Mouse (Mus musculus) embryonic fibroblast, embryonic 13.5 days (primary cell): ENCODE results near the gene Vmac. TPM values are rescaled to one million over a fixed set of nuclear protein-coding genes. Genes with fewer than 3 reads are reported as not detected.

Experiments
- H3K27ac ChIP-seq: 2 replicates; pipeline ENCODE4 v1.5.1; 2012; ENCODE audit warnings: low read length, control low read depth, inconsistent platforms; ENCODE audit not compliant: insufficient read depth
- H3K4me1 ChIP-seq: 2 replicates; pipeline ENCODE4 v1.6.1; 2011; ENCODE audit warnings: low read length; ENCODE audit not compliant: control insufficient read depth, insufficient read depth
- H3K4me3 ChIP-seq: 2 replicates; pipeline ENCODE4 v1.5.1; 2011; ENCODE audit warnings: mild to moderate bottlenecking, control low read depth, low read length; ENCODE audit not compliant: insufficient read depth
- CTCF ChIP-seq: IDR thresholded peaks from 2 replicates; pipeline ENCODE4 v1.5.1; 2011; ENCODE audit warnings: mild to moderate bottlenecking, control low read depth, low read length, moderate library complexity, borderline replicate concordance; ENCODE audit not compliant: insufficient read depth
- POLR2A ChIP-seq: IDR thresholded peaks from 2 replicates; pipeline ENCODE4 v1.6.1; 2011; ENCODE audit warnings: low read depth, mild to moderate bottlenecking, control low read depth, low read length, moderate library complexity
- polyA plus RNA-seq: library from polyadenylated mRNA; stranded (reverse); fragments of >200 nt; gene quantifications from 2 replicates; pipeline ENCODE4 v1.2.4, GENCODE M21; 2011; ENCODE audit warnings: low read depth; ENCODE audit not compliant: missing spikeins, insufficient read length

Vmac gene
- polyA plus RNA-seq, 1 experiment = 15.1 TPM

GRCm38 (mm10) chr17:56740118-56740787, 22.4 kb upstream of the Vmac start:
- no peak for TF ChIP-seq CTCF
- TF ChIP-seq POLR2A = no peak
- no peak overlapping the region for H3K27ac ChIP-seq
- H3K4me1 ChIP-seq = no peaks in the 10 kb centered on the region
- H3K4me3 ChIP-seq = no peak overlapping the region

- H3K4me1 ChIP-seq = no peaks in the 10 kb centered on the region
- H3K4me3 ChIP-seq = no peak overlapping the region
- H3K27ac ChIP-seq = no peak overlapping the region
- TF ChIP-seq POLR2A (no peak), CTCF (no peak)
Observed at GRCm38 (mm10) chr17:56738221-56738620, 20.4 kb upstream of the Vmac start.

GRCm38 (mm10) chr17:56736534-56736933, 18.7 kb upstream of the Vmac start:
- Histone ChIP-seq H3K4me3 (no peak overlapping the region), H3K27ac (no peak overlapping the region), H3K4me1 (no peaks in the 10 kb centered on the region)
- TF ChIP-seq CTCF (no peak), POLR2A (no peak)

GRCm38 (mm10) chr17:56729656-56730055, 11.8 kb upstream of the Vmac start:
- H3K4me1 ChIP-seq = no peaks in the 10 kb centered on the region
- H3K4me3 ChIP-seq = no peak overlapping the region
- TF ChIP-seq POLR2A = no peak
- no peak for TF ChIP-seq CTCF
- no peak overlapping the region for H3K27ac ChIP-seq

GRCm38 (mm10) chr17:56729151-56729550, 11.3 kb upstream of the Vmac start:
- Histone ChIP-seq H3K4me3 (no peak overlapping the region), H3K27ac (no peak overlapping the region), H3K4me1 (no peaks in the 10 kb centered on the region)
- no peak for TF ChIP-seq CTCF
- no peak for TF ChIP-seq POLR2A

- H3K4me1 ChIP-seq = no peaks in the 10 kb centered on the region
- H3K27ac ChIP-seq = no peak overlapping the region
- no peak for TF ChIP-seq POLR2A
- TF ChIP-seq CTCF = no peak
- no peak overlapping the region for H3K4me3 ChIP-seq
Observed at GRCm38 (mm10) chr17:56728117-56728516, 10.3 kb upstream of the Vmac start.

GRCm38 (mm10) chr17:56727659-56728058, 9.8 kb upstream of the Vmac start:
- Histone ChIP-seq H3K4me3 (no peak overlapping the region), H3K4me1 (no peaks in the 10 kb centered on the region), H3K27ac (no peak overlapping the region)
- TF ChIP-seq CTCF (no peak), POLR2A (no peak)

GRCm38 (mm10) chr17:56727029-56727649, 9.3 kb upstream of the Vmac start:
- H3K4me3 ChIP-seq = no peak overlapping the region
- H3K4me1 ChIP-seq = no peaks in the 10 kb centered on the region
- TF ChIP-seq POLR2A (no peak), CTCF (no peak)
- H3K27ac ChIP-seq = no peak overlapping the region

GRCm38 (mm10) chr17:56723419-56724161, 5.8 kb upstream of the Vmac start:
- Histone ChIP-seq H3K4me3 (no peak overlapping the region), H3K27ac (no peak overlapping the region), H3K4me1 (no peaks in the 10 kb centered on the region)
- TF ChIP-seq POLR2A (no peak), CTCF (no peak)

GRCm38 (mm10) chr17:56722441-56722840, 4.6 kb upstream of the Vmac start:
- TF ChIP-seq CTCF (no peak), POLR2A (no peak)
- Histone ChIP-seq H3K4me1 (no peaks in the 10 kb centered on the region), H3K4me3 (no peak overlapping the region), H3K27ac (no peak overlapping the region)
